Mouse (Mus musculus): Measurements from ENCODE around the gene Il10rb. TPM values are rescaled to one million over a fixed set of nuclear protein-coding genes. Genes with fewer than 3 reads are reported as not detected.
"Not testable (repeated sequence)": the region's sequence is repeated elsewhere in the genome, so short reads cannot be mapped to it uniquely, and the experiment has no call there.

Il10rb gene
- polyA plus RNA-seq, 1 experiment from 2014 or later, result 8.6 TPM

DNA sequence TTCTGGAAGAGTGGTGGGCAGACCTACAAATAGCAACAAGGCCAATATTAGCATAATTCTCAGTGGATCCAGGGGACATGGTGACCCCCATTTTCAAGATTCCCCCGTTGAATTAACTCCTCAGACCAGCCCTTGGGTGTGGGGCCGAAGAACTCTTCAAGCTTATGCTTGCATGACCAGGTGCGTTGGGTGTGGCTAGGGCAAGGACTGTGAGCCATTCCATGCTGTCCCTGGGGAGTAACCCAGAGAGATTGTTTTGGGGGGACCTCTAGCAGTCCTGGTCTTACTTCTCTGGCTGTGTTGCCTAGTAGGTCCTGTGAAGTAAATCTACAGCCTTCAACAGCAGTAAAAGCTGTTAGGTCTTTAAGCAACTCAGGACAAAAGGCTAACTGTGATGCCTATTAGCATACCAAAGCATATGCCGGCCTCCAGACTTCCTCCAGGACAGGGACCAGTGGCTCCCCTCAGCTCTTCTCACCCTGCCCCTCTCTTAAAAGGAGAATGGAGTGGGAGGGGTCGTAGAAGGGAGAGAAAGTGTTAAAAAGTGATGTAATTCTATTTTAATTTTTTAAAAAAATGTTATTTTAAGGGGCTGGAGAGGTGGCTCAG is 26.9 kb downstream of the Il10rb start:
- no peaks in the 10 kb centered on the region for H3K36me3 ChIP-seq
- no peak overlapping the region for H3K4me3 ChIP-seq
- no peaks in the 10 kb centered on the region; the same call in 1 of the 2 replicates for H3K9me3 ChIP-seq
- DNase-seq (ENCODE audit: low spot score), result no peak
- H3K27me3 ChIP-seq (ENCODE audit: insufficient read depth, poor library complexity, severe bottlenecking), result no peaks in the 10 kb centered on the region
- H3K27ac ChIP-seq, result no peak overlapping the region
- 32% methylated on average over 5 of the region's 5 CpGs for WGBS
- H3K4me1 ChIP-seq (replicated peaks), result peaks cover 12% of the 10 kb centered on the region

DNA sequence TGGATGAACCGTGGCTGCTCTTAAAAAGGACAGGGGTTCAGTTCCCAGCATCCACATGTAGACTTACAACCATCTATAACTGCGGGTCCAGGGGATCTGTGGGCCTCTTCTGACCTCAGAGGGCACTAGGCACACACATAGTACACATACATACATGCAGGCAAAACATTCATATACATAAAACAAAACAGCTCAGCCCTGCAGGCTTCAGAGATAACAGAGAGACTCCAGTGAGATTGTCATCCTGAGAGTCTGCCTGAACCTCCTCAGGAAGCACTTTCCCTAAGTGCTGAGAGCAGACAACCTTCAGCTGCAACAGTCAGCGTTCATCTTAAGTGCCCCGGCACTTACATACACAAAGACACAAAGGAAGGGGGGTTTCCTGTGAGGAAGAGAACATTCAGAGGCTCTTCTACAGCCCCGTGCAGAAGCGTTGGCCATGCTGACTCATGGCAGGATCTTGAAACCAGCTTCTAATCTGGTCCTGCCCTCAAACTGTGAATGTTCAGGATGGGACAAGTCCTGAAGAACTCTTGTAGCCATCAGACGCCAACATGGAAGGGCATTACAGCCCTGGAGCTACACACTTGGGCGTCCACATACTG is 27.5 kb downstream of the Il10rb start:
- Histone ChIP-seq H3K27me3 (ENCODE audit: insufficient read depth, poor library complexity, severe bottlenecking) (no peaks in the 10 kb centered on the region), H3K27ac (no peak overlapping the region)
- 65% methylated on average over 8 of the region's 8 CpGs for WGBS

DNA sequence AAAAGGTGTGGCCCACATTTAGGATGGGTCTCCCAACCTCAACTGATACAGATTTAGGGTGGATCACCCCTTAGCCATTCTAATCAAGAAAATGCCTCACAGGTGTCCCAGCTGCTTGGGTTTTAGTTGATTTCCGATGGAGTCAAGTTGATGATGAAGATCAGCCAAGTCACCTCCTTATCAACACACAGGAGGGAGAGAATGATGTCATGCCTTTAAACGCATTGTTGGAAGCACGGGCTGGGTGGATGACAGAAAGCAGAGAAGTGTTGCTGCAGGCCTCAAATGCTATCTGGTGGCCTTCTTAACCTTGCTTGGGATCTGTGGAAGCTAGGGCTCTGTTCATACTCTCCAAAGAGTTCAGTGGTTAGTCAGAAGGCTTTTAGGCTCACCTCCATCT is 28.2 kb downstream of the Il10rb start:
- peaks cover 12% of the 10 kb centered on the region for H3K4me1 ChIP-seq (replicated peaks)
- H3K9me3 ChIP-seq, result no peaks in the 10 kb centered on the region
- H3K4me3 ChIP-seq, result no peak overlapping the region
- no peak for DNase-seq (ENCODE audit: low spot score)
- H3K27me3 ChIP-seq (ENCODE audit: insufficient read depth, poor library complexity, severe bottlenecking), result no peaks in the 10 kb centered on the region
- H3K27ac ChIP-seq, result no peak overlapping the region
- WGBS, result 87% methylated on average over 3 of the region's 3 CpGs
- no peaks in the 10 kb centered on the region for H3K36me3 ChIP-seq

More for the DNA sequence above, 27.5 kb downstream of the Il10rb start:
- no peaks in the 10 kb centered on the region; the same call in 1 of the 2 replicates for H3K9me3 ChIP-seq
- DNase-seq (ENCODE audit: low spot score), result no peak
- H3K4me1 ChIP-seq (replicated peaks), result peaks cover 12% of the 10 kb centered on the region
- H3K4me3 ChIP-seq, result no peak overlapping the region
- no peaks in the 10 kb centered on the region for H3K36me3 ChIP-seq

DNA sequence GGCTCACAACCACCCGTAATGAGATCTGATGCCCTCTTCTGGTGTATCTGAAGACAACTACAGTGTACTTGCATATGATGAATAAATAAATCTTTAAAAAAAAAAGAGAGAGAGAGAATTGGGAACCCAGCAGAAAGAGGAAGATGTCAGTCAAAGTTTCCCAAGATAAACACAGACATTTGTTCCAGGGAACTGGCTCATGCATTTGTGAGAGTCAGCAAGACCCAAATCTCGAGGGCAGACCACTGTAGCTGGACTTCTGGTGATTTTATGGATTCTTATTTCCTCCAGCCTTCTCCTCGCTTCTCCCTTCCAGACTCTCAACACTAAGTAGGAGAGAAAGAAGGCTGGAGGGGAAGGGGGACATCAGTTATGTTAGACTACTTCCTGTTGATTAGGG is 32.1 kb downstream of the Il10rb start:
- no peak overlapping the region for H3K27ac ChIP-seq
- H3K4me3 ChIP-seq, result no peak overlapping the region
- peaks cover 10% of the 10 kb centered on the region for H3K4me1 ChIP-seq (replicated peaks)
- 80% methylated on average over 3 of the region's 3 CpGs for WGBS
- H3K27me3 ChIP-seq (ENCODE audit: insufficient read depth, poor library complexity, severe bottlenecking), result no peaks in the 10 kb centered on the region
- H3K36me3 ChIP-seq, result no peaks in the 10 kb centered on the region
- H3K9me3 ChIP-seq, result no peaks in the 10 kb centered on the region
- DNase-seq (ENCODE audit: low spot score), result no peak

DNA sequence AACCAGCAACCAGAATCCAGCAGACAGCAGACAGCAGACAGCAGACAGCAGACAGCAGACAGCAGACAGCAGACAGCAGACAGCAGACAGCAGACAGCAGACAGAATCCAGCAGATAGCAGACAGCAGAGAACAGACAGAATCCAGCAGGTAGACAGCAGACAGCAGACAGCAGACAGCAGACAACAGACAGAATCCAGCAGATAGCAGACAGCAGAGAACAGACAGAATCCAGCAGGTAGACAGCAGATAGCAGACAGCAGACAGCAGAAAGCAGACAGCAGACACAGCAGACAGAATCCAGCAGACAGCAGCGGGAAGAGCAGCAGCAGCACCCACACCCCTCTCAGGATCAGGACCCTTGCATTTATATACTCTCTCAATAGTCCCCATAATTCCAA is 32.6 kb downstream of the Il10rb start:
- H3K27me3 ChIP-seq (ENCODE audit: insufficient read depth, poor library complexity, severe bottlenecking), result not testable (repeated sequence)

DNA sequence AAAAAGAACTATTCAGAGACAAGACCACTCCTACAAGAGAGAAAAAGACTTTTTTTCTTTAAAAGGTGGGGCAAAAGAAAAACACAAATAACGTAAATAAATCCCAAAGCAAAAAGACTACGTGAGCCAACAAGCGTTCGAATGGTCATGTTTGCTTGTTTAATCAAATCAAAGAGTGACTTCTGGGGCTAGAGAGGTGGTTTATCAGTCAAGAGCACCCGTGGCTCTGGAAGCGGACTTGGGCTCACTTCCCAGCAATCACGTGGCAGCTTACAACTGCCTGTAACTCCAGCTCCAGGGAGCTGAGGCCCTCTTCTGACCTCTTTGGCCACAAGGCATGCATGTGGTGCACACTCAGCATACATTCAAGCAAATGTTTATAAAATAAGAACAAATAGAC is 35.4 kb downstream of the Il10rb start:
- peaks cover 5% of the 10 kb centered on the region; the same call in 1 of the 2 replicates for H3K4me1 ChIP-seq (replicated peaks)
- WGBS, result 74% methylated on average over 7 of the region's 7 CpGs
- H3K27me3 ChIP-seq (ENCODE audit: insufficient read depth, poor library complexity, severe bottlenecking), result no peaks in the 10 kb centered on the region
- H3K4me3 ChIP-seq, result no peak overlapping the region
- no peak for DNase-seq (ENCODE audit: low spot score)
- peak overlapping the region; percentile 50; the same call in 1 of the 2 replicates for H3K27ac ChIP-seq
- H3K36me3 ChIP-seq, result no peaks in the 10 kb centered on the region
- H3K9me3 ChIP-seq, result no peaks in the 10 kb centered on the region

More for the DNA sequence above, 32.6 kb downstream of the Il10rb start:
- not testable (repeated sequence) for H3K36me3 ChIP-seq; DNase-seq (ENCODE audit: low spot score); H3K4me3 ChIP-seq; H3K27ac ChIP-seq; H3K4me1 ChIP-seq (replicated peaks); H3K9me3 ChIP-seq
- WGBS, result 83% methylated on average over 1 of the region's 1 CpGs

DNA sequence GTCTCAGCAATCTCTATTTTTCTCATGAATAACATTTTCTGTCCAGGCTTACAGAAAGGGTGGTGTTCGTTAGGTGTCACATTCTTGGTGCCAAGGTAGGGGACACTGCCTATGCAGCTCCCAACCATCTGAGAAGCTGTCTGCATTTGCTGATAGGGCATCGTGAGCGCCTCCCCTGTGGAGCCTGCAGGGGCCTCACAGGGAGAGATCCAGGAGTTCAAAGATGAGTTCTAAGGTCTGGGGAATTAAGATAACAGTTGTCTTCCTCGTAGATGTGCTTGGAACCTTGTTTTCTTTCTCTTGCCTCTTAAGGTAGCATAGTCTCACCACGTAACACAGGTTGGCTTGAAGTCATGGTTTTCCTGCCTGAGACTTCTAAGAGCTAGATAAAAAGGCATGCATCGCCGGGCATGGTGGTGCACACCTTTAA is 35.9 kb downstream of the Il10rb start:
- WGBS, result 74% methylated on average over 7 of the region's 7 CpGs
- H3K27me3 ChIP-seq (ENCODE audit: insufficient read depth, poor library complexity, severe bottlenecking), result no peaks in the 10 kb centered on the region
- no peak overlapping the region for H3K4me3 ChIP-seq
- H3K36me3 ChIP-seq, result no peaks in the 10 kb centered on the region
- H3K27ac ChIP-seq, result no peak overlapping the region
- peaks cover 5% of the 10 kb centered on the region; the same call in 1 of the 2 replicates for H3K4me1 ChIP-seq (replicated peaks)
- no peak for DNase-seq (ENCODE audit: low spot score)
- no peaks in the 10 kb centered on the region for H3K9me3 ChIP-seq

DNA sequence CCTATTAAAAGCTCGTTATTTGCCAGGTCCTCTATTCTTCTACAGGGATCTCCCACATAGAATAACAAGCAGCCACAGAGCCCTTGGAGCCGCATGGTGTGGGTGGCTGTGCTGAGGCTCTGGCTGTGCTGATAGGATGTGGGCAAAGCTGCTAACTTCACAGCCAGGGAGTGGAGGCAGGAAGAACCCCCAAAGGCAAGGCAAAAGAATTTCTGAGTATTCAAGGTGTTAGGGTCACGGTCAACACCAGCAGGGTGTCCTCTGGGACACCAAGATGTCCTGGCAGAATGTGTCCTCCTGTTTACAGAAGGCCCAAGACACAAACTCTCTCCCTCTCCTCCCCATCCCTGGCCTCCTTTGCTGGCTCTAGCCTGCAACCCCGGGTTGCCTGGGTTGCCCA is 36.5 kb downstream of the Il10rb start:
- WGBS, result 72% methylated on average over 4 of the region's 4 CpGs

DNA sequence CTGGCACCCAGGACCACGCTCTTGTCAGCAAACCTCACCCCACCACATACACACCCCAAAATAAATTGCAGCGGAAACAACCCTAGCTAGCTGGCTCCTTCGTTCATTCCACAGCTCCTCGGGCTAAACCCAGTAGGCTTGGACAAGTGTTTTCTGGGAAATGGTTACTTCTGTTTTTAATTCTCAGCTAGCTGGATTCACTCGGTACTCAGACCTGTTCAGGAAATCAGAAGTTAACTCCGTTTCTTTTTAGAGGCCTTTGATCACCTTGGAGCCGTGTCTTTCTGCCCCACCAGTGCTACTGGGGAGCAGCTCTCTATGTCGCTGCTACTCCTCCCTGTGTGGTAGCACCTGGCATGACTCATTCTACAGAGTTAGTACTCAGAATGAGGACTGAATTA is 37.2 kb downstream of the Il10rb start:
- H3K36me3 ChIP-seq, result no peaks in the 10 kb centered on the region
- no peak for DNase-seq (ENCODE audit: low spot score)
- no peaks in the 10 kb centered on the region for H3K9me3 ChIP-seq
- peaks cover 5% of the 10 kb centered on the region; the same call in 1 of the 2 replicates for H3K4me1 ChIP-seq (replicated peaks)
- no peak overlapping the region for H3K27ac ChIP-seq
- H3K27me3 ChIP-seq (ENCODE audit: insufficient read depth, poor library complexity, severe bottlenecking), result no peaks in the 10 kb centered on the region
- 87% methylated on average over 8 of the region's 8 CpGs for WGBS
- no peak overlapping the region for H3K4me3 ChIP-seq

More for the DNA sequence above, 36.5 kb downstream of the Il10rb start:
- Histone ChIP-seq H3K36me3 (no peaks in the 10 kb centered on the region), H3K9me3 (no peaks in the 10 kb centered on the region), H3K4me1 (replicated peaks) (peaks cover 5% of the 10 kb centered on the region; the same call in 1 of the 2 replicates), H3K27me3 (ENCODE audit: insufficient read depth, poor library complexity, severe bottlenecking) (no peaks in the 10 kb centered on the region), H3K4me3 (no peak overlapping the region), H3K27ac (peak overlapping the region; percentile 56; the same call in 1 of the 2 replicates)
- no peak for DNase-seq (ENCODE audit: low spot score)

DNA sequence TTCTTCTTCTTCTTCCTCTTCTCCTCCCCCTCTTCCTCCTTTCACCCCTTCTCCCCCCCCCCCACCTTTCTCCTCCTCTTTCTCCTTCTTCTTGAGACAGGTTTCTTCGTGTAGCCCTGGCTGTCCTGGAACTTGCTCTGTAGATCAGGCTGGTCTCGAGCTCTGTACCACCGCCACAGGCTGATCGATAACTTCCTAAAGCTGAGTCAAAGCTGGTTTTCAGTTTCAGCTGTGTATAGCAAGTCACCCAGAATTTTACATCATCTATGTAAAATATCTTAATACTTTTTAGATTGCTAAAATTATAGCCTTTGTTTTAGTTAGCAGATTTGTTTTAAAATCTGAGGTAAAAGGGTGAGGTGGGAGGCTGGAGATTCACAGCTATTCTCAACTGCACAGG is 38.9 kb downstream of the Il10rb start:
- no peaks in the 10 kb centered on the region for H3K27me3 ChIP-seq (ENCODE audit: insufficient read depth, poor library complexity, severe bottlenecking)
- no peak overlapping the region for H3K27ac ChIP-seq
- WGBS, result 88% methylated on average over 4 of the region's 4 CpGs
- no peaks in the 10 kb centered on the region for H3K36me3 ChIP-seq
- no peak overlapping the region for H3K4me3 ChIP-seq
- H3K4me1 ChIP-seq (replicated peaks), result peaks cover 5% of the 10 kb centered on the region; the same call in 1 of the 2 replicates
- DNase-seq (ENCODE audit: low spot score), result no peak
- no peaks in the 10 kb centered on the region for H3K9me3 ChIP-seq

DNA sequence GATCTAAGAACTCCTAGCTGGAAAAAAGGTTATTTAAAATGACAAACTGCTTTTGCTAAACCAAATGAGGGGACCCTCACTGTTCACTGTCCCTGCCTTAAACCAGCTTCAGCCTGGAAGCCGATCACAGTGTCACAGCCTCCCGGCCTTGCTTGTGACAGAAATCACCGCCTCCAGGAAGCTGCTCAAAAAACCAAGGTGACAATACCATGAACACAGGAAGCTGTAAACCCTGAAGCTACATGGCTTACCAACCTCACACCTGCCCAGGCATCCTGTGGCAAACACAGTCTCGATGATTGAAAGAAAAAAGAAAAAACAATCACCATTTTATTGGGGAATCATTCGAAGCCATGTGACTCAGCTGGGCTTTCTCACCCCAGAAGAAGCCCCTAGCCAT is 39.6 kb downstream of the Il10rb start:
- no peaks in the 10 kb centered on the region for H3K9me3 ChIP-seq
- H3K27ac ChIP-seq, result no peak overlapping the region
- H3K36me3 ChIP-seq, result no peaks in the 10 kb centered on the region
- no peak for DNase-seq (ENCODE audit: low spot score)
- H3K4me1 ChIP-seq (replicated peaks), result peaks cover 5% of the 10 kb centered on the region; the same call in 1 of the 2 replicates
- 84% methylated on average over 5 of the region's 5 CpGs for WGBS
- H3K4me3 ChIP-seq, result no peak overlapping the region
- H3K27me3 ChIP-seq (ENCODE audit: insufficient read depth, poor library complexity, severe bottlenecking), result no peaks in the 10 kb centered on the region

DNA sequence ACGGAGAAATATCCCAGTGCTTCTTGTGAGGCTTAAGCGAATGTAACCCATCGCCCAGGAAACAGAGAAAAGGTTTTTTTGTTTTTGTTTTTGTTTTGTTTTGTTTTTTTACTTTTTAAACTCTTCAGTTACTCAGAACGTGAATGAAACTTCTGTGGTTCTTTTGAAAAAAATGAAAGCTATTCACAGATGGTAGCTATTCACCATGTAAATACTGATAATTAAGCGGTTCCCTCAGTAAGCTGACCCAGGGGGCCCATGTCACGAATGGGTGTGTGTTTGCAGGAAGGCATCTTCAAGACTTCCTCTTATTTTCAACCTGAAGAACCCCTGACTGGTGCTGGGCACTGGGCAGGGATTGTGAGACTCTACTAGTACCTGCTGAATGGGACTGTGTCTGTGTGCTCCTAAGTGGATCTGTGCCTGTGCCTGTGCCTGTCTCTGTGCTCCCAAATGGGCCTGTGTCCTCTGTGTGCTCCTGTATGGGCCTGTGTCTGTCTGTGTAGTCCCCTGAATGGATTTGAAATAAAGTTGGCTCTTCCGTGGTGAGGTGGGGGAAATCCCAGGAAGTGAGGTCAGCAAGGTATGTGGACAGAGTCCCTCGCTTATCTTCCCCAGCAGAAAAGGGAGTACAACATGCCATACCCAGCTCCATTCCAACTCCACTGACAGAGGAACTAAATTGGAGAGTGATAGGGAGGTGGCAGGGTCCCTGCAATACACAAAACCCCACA is 41.0 kb downstream of the Il10rb start:
- no peaks in the 10 kb centered on the region for H3K9me3 ChIP-seq
- no peak overlapping the region for H3K27ac ChIP-seq

DNA sequence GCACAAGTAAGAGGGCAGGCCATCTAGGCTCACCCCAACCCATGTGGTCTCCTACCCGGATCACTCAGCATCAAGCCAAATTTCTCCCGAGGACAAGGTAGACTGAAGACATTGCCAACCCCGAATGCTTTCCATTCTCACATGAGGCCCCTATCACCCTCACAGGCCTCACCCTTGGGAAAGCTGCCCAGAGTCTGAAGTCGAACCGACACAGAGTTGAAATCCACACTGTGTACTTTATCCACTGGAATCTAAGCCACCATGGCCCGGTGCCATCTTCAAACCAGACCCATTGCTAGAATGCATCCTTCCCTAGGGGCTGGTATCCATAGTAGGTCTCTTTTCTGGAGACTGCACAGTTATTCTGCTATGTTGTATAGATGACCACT is 41.5 kb downstream of the Il10rb start:
- 90% methylated on average over 6 of the region's 6 CpGs for WGBS
- DNase-seq (ENCODE audit: low spot score), result no peak
- Histone ChIP-seq H3K27ac (no peak overlapping the region), H3K4me3 (no peak overlapping the region), H3K36me3 (no peaks in the 10 kb centered on the region), H3K9me3 (no peaks in the 10 kb centered on the region), H3K4me1 (replicated peaks) (no peaks in the 10 kb centered on the region), H3K27me3 (ENCODE audit: insufficient read depth, poor library complexity, severe bottlenecking) (no peaks in the 10 kb centered on the region)

More for the DNA sequence above, 41.0 kb downstream of the Il10rb start:
- Histone ChIP-seq H3K36me3 (no peaks in the 10 kb centered on the region), H3K27me3 (ENCODE audit: insufficient read depth, poor library complexity, severe bottlenecking) (no peaks in the 10 kb centered on the region), H3K4me1 (replicated peaks) (no peaks in the 10 kb centered on the region), H3K4me3 (no peak overlapping the region)
- WGBS, result 84% methylated on average over 8 of the region's 8 CpGs
- DNase-seq (ENCODE audit: low spot score), result no peak

Data from hindbrain, embryonic 10.5 days (tissue).